ENCODE assay signal across 14 mouse cellular contexts in the genomic region with DNA sequence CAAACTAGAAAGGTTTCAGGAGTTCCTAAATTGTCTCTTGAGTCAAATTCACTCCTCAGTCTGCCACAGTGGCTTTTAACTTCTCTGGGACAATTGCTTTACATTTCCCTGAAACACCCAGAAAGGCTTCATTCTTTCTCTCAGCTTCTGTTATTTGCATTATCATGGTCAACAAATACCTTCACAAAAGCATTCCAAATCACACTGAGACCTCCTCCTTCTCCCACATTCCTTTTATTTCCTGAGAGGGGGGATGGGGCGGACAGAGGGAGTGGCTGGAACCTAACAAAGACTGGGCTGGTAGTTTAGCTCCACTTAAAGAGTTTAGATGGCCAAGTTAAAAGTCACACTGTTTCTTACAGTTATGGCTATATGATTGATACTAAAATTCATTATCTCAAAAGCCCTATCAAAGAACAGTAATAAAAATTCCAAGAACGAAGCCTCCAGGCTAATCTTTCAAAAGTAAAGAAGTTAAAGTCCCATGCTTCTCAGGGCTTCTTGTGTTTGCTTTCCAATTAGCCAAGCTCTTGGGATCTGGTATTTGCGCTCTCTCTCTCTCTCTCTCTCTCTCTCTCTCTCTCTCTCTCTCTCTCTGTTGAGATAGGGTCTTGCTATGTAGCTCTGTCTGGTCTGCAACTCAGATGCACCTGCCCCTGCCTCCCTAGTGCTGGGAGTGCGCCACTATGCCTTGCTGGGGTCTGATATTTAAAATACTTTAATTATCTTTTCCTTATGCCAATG. TPM values are rescaled to one million over a fixed set of nuclear protein-coding genes. Genes with fewer than 3 reads are reported as not detected.
A peak's percentile ranks its signal among the peaks of the same experiment; 100 is the strongest.
DNase-seq lines count a peak whose midpoint lies in the region; ATAC-seq and TF ChIP-seq lines count a peak whose summit lies in the region.
"Had no signal": no experiment of that assay in that cellular context is flagged by ENCODE, and none has a peak within 500 bp of the region (broad histone marks: within the 10 kb centered on the region; RNA-seq: fewer than 3 reads in every experiment).

No protein-coding gene starts in this region.

- DNase-seq in forebrain, embryonic 10.5 days (ENCODE audit: extremely low spot score, low spot score): peak; percentile 51
- no peak for DNase-seq in lung, postnatal 10 days
- DNase-seq in Muller cell, postnatal 12 days (ENCODE audit: inconsistent ontology term): peak; percentile 64
- peak; percentile 48 for DNase-seq in embryonic facial prominence, embryonic 11.5 days (ENCODE audit: low spot score)
- no peak for DNase-seq in cerebellum, adult 2 months
- no peak for DNase-seq in urinary bladder, postnatal 4 days (ENCODE audit: low spot score in 2 of 2)
- DNase-seq: cerebellum, adult 8-10 months; liver; spleen, adult 18-20 months had no signal

- H3K4me2 ChIP-seq in forebrain, embryonic 16.5 days (ENCODE audit: low read length): no peak overlapping the region
- 0 out of 2 replicates have a peak overlapping the region, but pooled peaks have one; percentile 7 for H3K4me2 ChIP-seq in lung, embryonic 15.5 days
- no peak overlapping the region for H3K4me2 ChIP-seq in embryonic facial prominence, embryonic 11.5 days (ENCODE audit: low read depth, low read length)
- H3K4me2 ChIP-seq: embryonic facial prominence, embryonic 13.5 days had no signal

- no peak for TF ChIP-seq CTCF in cerebellum, adult 2 months (IDR thresholded peaks at IDR 0.05; ENCODE audit: borderline replicate concordance, insufficient read depth, low read depth, low read length)

- no peaks in the 10 kb centered on the region for H3K9me3 ChIP-seq in forebrain, embryonic 10.5 days
- no peaks in the 10 kb centered on the region for H3K9me3 ChIP-seq in forebrain, embryonic 16.5 days (ENCODE audit: control insufficient read depth, low read length)
- no peaks in the 10 kb centered on the region for H3K9me3 ChIP-seq in lung, embryonic 15.5 days
- no peaks in the 10 kb centered on the region for H3K9me3 ChIP-seq in embryonic facial prominence, embryonic 11.5 days (replicated peaks; ENCODE audit: control insufficient read depth, low read length)
- H3K9me3 ChIP-seq: embryonic facial prominence, embryonic 13.5 days had no signal

- peaks cover 27% of the 10 kb centered on the region for H3K36me3 ChIP-seq in forebrain, embryonic 10.5 days (replicated peaks)
- H3K36me3 ChIP-seq in forebrain, embryonic 16.5 days (ENCODE audit: control insufficient read depth, insufficient read depth): peaks cover 6% of the 10 kb centered on the region
- H3K36me3 ChIP-seq in lung, embryonic 15.5 days: no peaks in the 10 kb centered on the region; the same call in 1 of the 2 replicates
- H3K36me3 ChIP-seq in embryonic facial prominence, embryonic 11.5 days (replicated peaks; ENCODE audit: control insufficient read depth, insufficient read depth, low read depth, low read length): no peaks in the 10 kb centered on the region

- H3K27ac ChIP-seq in forebrain, embryonic 10.5 days: peak overlapping the region; percentile 89
- no peak overlapping the region for H3K27ac ChIP-seq in forebrain, embryonic 16.5 days (ENCODE audit: low read length)
- peak overlapping the region; percentile 85 for H3K27ac ChIP-seq in lung, embryonic 15.5 days
- no peak overlapping the region for H3K27ac ChIP-seq in embryonic facial prominence, embryonic 11.5 days (replicated peaks; ENCODE audit: low read depth, low read length)
- no peak overlapping the region for H3K27ac ChIP-seq in cerebellum, adult 2 months (ENCODE audit: insufficient read depth, low read length)
- H3K27ac ChIP-seq: embryonic facial prominence, embryonic 13.5 days; left cerebral cortex, adult 2 months had no signal

- no peak for ATAC-seq in forebrain, embryonic 16.5 days
- peak; percentile 28; the same call in 1 of the 2 replicates for ATAC-seq in lung, embryonic 15.5 days (ENCODE audit: borderline replicate concordance, extremely low read depth, low FRiP score, low TSS enrichment)
- no peak for ATAC-seq in embryonic facial prominence, embryonic 11.5 days (replicated peaks; ENCODE audit: insufficient number of reproducible peaks, low FRiP score, low TSS enrichment, low read depth)
- ATAC-seq: activated CD4-positive, CD25-positive, alpha-beta regulatory T cell, adult 4 months had no signal

- no peak for TF ChIP-seq POLR2A in cerebellum, adult 2 months (IDR thresholded peaks at IDR 0.05; ENCODE audit: borderline replicate concordance, insufficient read depth, low read length)

- H3K4me3 ChIP-seq in forebrain, embryonic 10.5 days: 0 out of 2 replicates have a peak overlapping the region, but pooled peaks have one; percentile 11
- H3K4me3 ChIP-seq in forebrain, embryonic 16.5 days (replicated peaks; ENCODE audit: low read length): no peak overlapping the region
- H3K4me3 ChIP-seq in lung, embryonic 15.5 days: no peak overlapping the region
- no peak overlapping the region for H3K4me3 ChIP-seq in embryonic facial prominence, embryonic 11.5 days (ENCODE audit: low read depth, low read length)
- H3K4me3 ChIP-seq in cerebellum, adult 2 months (replicated peaks; ENCODE audit: insufficient read depth, low read depth, low read length): no peak overlapping the region
- H3K4me3 ChIP-seq: embryonic facial prominence, embryonic 13.5 days; left cerebral cortex, adult 2 months had no signal

- 15% methylated on average over 4 of the region's 4 CpGs for WGBS in forebrain, embryonic 10.5 days
- WGBS in forebrain, embryonic 16.5 days: 24% methylated on average over 4 of the region's 4 CpGs
- 40% methylated on average over 4 of the region's 4 CpGs for WGBS in lung, embryonic 15.5 days
- WGBS in embryonic facial prominence, embryonic 11.5 days: 35% methylated on average over 4 of the region's 4 CpGs
- WGBS in cerebellum, adult 2 months: 73% methylated on average over 4 of the region's 4 CpGs

- no peaks in the 10 kb centered on the region for H3K27me3 ChIP-seq in forebrain, embryonic 10.5 days (ENCODE audit: poor library complexity, severe bottlenecking)
- no peaks in the 10 kb centered on the region for H3K27me3 ChIP-seq in forebrain, embryonic 16.5 days (replicated peaks; ENCODE audit: control insufficient read depth, insufficient read depth, low read length)
- H3K27me3 ChIP-seq in lung, embryonic 15.5 days: no peaks in the 10 kb centered on the region
- no peaks in the 10 kb centered on the region for H3K27me3 ChIP-seq in embryonic facial prominence, embryonic 11.5 days (ENCODE audit: control insufficient read depth, insufficient read depth, low read length)
- H3K27me3 ChIP-seq in cerebellum, adult 2 months (ENCODE audit: control insufficient read depth, insufficient read depth, low read length): no peaks in the 10 kb centered on the region
- H3K27me3 ChIP-seq: embryonic facial prominence, embryonic 13.5 days had no signal

- no peak overlapping the region for H3K9ac ChIP-seq in forebrain, embryonic 16.5 days (replicated peaks; ENCODE audit: low read depth, low read length)
- no peak overlapping the region for H3K9ac ChIP-seq in lung, embryonic 15.5 days
- no peak overlapping the region for H3K9ac ChIP-seq in embryonic facial prominence, embryonic 11.5 days (replicated peaks; ENCODE audit: low read length)
- H3K9ac ChIP-seq: embryonic facial prominence, embryonic 13.5 days had no signal

- peaks cover 39% of the 10 kb centered on the region for H3K4me1 ChIP-seq in forebrain, embryonic 10.5 days
- H3K4me1 ChIP-seq in forebrain, embryonic 16.5 days (replicated peaks; ENCODE audit: control insufficient read depth, insufficient read depth, low read length): no peaks in the 10 kb centered on the region
- H3K4me1 ChIP-seq in lung, embryonic 15.5 days: peaks cover 9% of the 10 kb centered on the region; the same call in 1 of the 2 replicates
- H3K4me1 ChIP-seq in embryonic facial prominence, embryonic 11.5 days (ENCODE audit: control insufficient read depth, insufficient read depth, low read length): no peaks in the 10 kb centered on the region
- H3K4me1 ChIP-seq in cerebellum, adult 2 months (ENCODE audit: control insufficient read depth, insufficient read depth, low read length): no peaks in the 10 kb centered on the region

RNA-seq across cellular contexts. Expression of gene Sinhcaf, which starts 46.3 kb away (rescaled TPM):
- polyA plus RNA-seq in forebrain, embryonic 10.5 days (2016; fragmentation: Nextera tagmentation; extraction: Ambion mirVana): 333 and 368 TPM in 2 replicates
- 106 and 127 TPM in 2 replicates for polyA plus RNA-seq in forebrain, embryonic 16.5 days (2015; fragmentation: Nextera tagmentation; extraction: Ambion mirVana)
- 113 and 122 TPM in 2 replicates for polyA plus RNA-seq in lung, embryonic 15.5 days (2015; fragmentation: Nextera tagmentation; extraction: Ambion mirVana)
- 254 and 263 TPM in 2 replicates for polyA plus RNA-seq in embryonic facial prominence, embryonic 11.5 days (2014; fragmentation: Nextera tagmentation; extraction: Ambion mirVana)
- 1.6 and 1.8 TPM in 2 replicates for polyA plus RNA-seq in cerebellum, adult 2 months (2012; rRNA removed)

Comparison
In these comparisons a context has a peak if more than half of its experiments do, and no peak if none do; other contexts are left out.
1. H3K27ac ChIP-seq: peak in forebrain, embryonic 10.5 days (single experiment) and lung, embryonic 15.5 days (single experiment); none in forebrain, embryonic 16.5 days (single experiment), embryonic facial prominence, embryonic 11.5 days (single experiment) and cerebellum, adult 2 months (single experiment).
2. DNase-seq: peak in forebrain, embryonic 10.5 days (single experiment), Muller cell, postnatal 12 days (single experiment) and embryonic facial prominence, embryonic 11.5 days (single experiment); none in lung, postnatal 10 days (single experiment), cerebellum, adult 2 months (0 of 2) and urinary bladder, postnatal 4 days (0 of 2).
3. RNA of gene Sinhcaf, which starts 46.3 kb away (polyA plus RNA-seq): 333 to 368 TPM in forebrain, embryonic 10.5 days, 254 to 263 TPM in embryonic facial prominence, embryonic 11.5 days, 113 to 122 TPM in lung, embryonic 15.5 days and 106 to 127 TPM in forebrain, embryonic 16.5 days; 1.6 to 1.8 TPM in cerebellum, adult 2 months; every median in the first group is over 10 times any median in the second.